Mouse (Mus musculus): ENCODE data around the gene Ciz1. TPM values are rescaled to one million over a fixed set of nuclear protein-coding genes. Genes with fewer than 3 reads are reported as not detected.
A peak's percentile ranks its signal among the peaks of the same experiment; 100 is the strongest.

Gene Ciz1
- polyA plus RNA-seq, 1 experiment: 159 TPM

DNA sequence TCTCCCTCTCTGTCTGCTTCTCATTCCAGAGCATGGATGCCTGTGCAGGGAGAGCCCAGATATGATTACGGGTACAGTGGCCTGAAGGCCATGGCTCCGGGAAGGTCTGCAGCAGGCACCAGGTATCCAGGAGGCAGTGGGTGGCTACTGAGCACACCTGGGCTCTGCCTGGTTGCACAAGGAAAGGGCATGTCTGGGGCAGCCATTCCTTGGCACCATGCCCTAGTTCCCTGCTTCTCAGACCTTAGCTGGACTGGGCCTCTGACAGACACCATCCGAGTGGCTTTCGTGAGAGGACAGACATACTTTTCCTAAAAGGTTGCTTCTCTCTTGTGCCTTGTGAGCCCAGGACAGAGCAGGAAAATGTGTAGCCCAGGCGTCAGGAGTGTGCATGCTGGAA, 39.9 kb downstream of the Ciz1 start:
- WGBS: 81% methylated on average over 5 of the region's 5 CpGs
- no peak for DNase-seq
- Histone ChIP-seq H3K27ac (ENCODE audit: insufficient read depth, low read length) (no peak overlapping the region), H3K4me3 (replicated peaks; ENCODE audit: insufficient read depth, low read depth, low read length) (no peak overlapping the region), H3K27me3 (ENCODE audit: control insufficient read depth, insufficient read depth, low read length) (no peaks in the 10 kb centered on the region), H3K4me1 (ENCODE audit: control insufficient read depth, insufficient read depth, low read length) (peaks cover 3% of the 10 kb centered on the region)
- TF ChIP-seq CTCF (IDR thresholded peaks at IDR 0.05; ENCODE audit: borderline replicate concordance, insufficient read depth, low read depth, low read length) (no peak), POLR2A (IDR thresholded peaks at IDR 0.05; ENCODE audit: borderline replicate concordance, insufficient read depth, low read length) (no peak)

DNA sequence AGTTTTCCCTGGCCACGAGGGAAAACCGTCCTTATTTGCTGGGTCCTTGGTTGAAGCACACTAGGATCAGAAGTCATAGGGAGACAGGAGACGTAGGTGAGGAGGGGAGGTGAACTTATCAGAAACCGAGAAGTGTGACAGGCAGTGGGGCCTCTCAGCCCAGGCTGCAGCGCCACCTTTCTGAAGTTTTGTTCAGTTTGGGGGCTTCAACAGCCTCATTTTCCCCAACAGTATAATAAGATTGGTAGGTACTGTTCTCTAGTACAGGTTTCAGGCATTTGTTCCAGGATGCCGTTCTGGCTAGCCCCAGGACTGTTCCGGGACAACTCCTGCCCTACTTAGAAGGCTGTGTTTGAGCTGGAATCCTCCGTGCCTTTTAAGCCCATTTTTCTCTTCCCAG, 42.8 kb downstream of the Ciz1 start:
- peak overlapping the region; percentile 47; the same call in 1 of the 2 replicates for H3K27ac ChIP-seq (ENCODE audit: insufficient read depth, low read length)
- no peaks in the 10 kb centered on the region for H3K27me3 ChIP-seq (ENCODE audit: control insufficient read depth, insufficient read depth, low read length)
- peaks cover 5% of the 10 kb centered on the region for H3K4me1 ChIP-seq (ENCODE audit: control insufficient read depth, insufficient read depth, low read length)
- peak overlapping the region; percentile 59 for H3K4me3 ChIP-seq (replicated peaks; ENCODE audit: insufficient read depth, low read depth, low read length)
- peak; percentile 21; the same call in 1 of the 2 replicates for TF ChIP-seq CTCF (IDR thresholded peaks at IDR 0.05; ENCODE audit: borderline replicate concordance, insufficient read depth, low read depth, low read length)
- no peak for TF ChIP-seq POLR2A (IDR thresholded peaks at IDR 0.05; ENCODE audit: borderline replicate concordance, insufficient read depth, low read length)
- WGBS: 4% methylated on average over 8 of the region's 8 CpGs
- DNase-seq: no peak

DNA sequence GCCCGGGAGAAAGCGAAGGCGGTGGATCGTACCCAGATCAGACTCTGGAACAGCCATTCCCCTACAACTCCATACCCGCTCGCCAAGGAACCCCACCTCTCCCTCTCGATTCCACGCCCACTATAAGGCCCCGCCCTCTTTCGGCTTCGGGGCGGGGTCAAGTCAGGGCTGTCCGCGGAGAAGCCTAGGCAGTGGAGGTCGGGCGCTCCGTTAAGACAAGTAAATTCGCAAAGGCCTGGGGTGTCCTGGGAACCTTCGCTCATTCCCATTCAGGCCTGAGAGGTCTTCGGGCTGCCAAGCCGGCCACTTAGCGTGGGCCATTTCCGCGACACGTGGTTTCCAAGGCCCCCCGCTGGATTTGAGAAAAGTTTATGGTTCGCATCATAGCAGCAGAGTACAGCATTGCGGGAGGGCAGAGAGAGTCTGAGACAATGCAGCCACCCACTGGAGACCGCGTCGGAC, 43.4 kb downstream of the Ciz1 start, which contains the start of gene Ptges2:
Ptges2 (plus strand) TSS at position 413 of the 462 bp plus-strand sequence.
- under 1% methylated on average over 31 of the region's 31 CpGs for WGBS
- peaks cover 5% of the 10 kb centered on the region for H3K4me1 ChIP-seq (ENCODE audit: control insufficient read depth, insufficient read depth, low read length)

DNA sequence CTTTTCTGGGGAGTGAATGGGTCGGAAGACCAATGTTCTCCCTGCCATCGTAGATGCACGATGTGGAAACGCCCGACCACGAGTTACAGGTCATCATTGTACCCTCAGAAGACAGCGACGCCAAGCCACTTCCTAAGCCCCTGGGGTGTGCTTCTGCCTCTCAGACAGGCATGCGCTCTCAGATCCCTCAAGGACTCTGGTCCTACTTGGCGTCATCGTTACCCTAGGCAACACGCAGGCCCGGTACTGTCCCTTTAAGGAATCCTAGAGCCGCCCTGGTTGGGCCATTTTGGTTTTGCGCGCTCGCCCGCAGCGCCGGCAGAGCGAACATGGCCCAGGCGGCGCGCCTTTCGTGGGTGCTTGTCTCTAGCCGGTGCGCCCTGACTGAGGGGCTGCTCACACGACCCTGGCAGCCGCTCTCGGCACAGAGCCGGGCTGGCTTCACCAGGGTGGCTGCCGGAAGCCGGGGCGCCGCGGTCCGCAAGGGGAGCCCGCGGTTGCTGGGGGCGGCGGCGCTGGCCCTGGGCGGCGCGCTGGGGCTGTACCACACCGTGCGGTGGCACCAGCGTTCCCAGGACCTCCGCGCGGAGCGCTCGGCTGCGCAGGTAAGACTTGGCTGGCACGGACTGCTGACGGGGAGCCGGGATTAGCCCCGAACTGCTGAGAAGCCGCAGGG, 44.0 kb downstream of the Ciz1 start:
- peak; percentile 91 to 94 for DNase-seq
- TF ChIP-seq POLR2A (IDR thresholded peaks at IDR 0.05; ENCODE audit: borderline replicate concordance, insufficient read depth, low read length): peak; percentile 55
- no peak for TF ChIP-seq CTCF (IDR thresholded peaks at IDR 0.05; ENCODE audit: borderline replicate concordance, insufficient read depth, low read depth, low read length)
- peaks cover 5% of the 10 kb centered on the region for H3K4me1 ChIP-seq (ENCODE audit: control insufficient read depth, insufficient read depth, low read length)
- H3K27ac ChIP-seq (ENCODE audit: insufficient read depth, low read length): peak overlapping the region; percentile 57
- under 1% methylated on average over 59 of the region's 59 CpGs for WGBS
- peak overlapping the region; percentile 59 for H3K4me3 ChIP-seq (replicated peaks; ENCODE audit: insufficient read depth, low read depth, low read length)
- H3K27me3 ChIP-seq (ENCODE audit: control insufficient read depth, insufficient read depth, low read length): no peaks in the 10 kb centered on the region

More for the DNA sequence above, 43.4 kb downstream of the Ciz1 start, which contains the start of gene Ptges2:
- Histone ChIP-seq H3K4me3 (replicated peaks; ENCODE audit: insufficient read depth, low read depth, low read length) (peak within 1 kb of the TSS; percentile 59), H3K27me3 (ENCODE audit: control insufficient read depth, insufficient read depth, low read length) (no peaks in the 10 kb centered on the region), H3K27ac (ENCODE audit: insufficient read depth, low read length) (peak within 1 kb of the TSS; percentile 57)
- DNase-seq: peak; percentile 92 to 95
- TF ChIP-seq CTCF (IDR thresholded peaks at IDR 0.05; ENCODE audit: borderline replicate concordance, insufficient read depth, low read depth, low read length) (no peak), POLR2A (IDR thresholded peaks at IDR 0.05; ENCODE audit: borderline replicate concordance, insufficient read depth, low read length) (peak; percentile 37; the same call in 1 of the 2 replicates)

DNA sequence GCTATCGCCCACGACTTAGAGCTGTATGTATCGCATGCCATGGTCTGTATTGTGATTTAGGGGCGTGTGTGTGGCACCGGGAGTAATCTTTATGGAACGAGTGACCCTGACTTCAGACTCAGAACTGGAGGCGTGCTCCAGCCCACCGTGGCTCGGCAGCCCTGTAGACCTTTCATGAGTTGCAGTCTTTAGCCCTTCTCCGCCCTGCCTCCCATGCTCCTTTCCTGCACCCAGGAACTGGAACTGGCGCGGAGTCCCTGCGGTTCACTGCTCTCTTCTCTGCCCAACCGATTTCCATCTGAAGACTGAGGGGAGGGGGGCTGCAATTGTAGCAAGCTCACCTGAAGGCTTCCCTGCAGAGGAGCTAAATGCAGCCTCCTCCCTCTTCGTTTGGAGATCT, 44.6 kb downstream of the Ciz1 start:
- H3K4me3 ChIP-seq (replicated peaks; ENCODE audit: insufficient read depth, low read depth, low read length): peak overlapping the region; percentile 59
- peak in 1 of 2 experiments; percentile 36 for DNase-seq
- TF ChIP-seq CTCF (IDR thresholded peaks at IDR 0.05; ENCODE audit: borderline replicate concordance, insufficient read depth, low read depth, low read length) (no peak), POLR2A (IDR thresholded peaks at IDR 0.05; ENCODE audit: borderline replicate concordance, insufficient read depth, low read length) (no peak)
- WGBS: 1% methylated on average over 15 of the region's 15 CpGs
- no peaks in the 10 kb centered on the region for H3K27me3 ChIP-seq (ENCODE audit: control insufficient read depth, insufficient read depth, low read length)
- H3K27ac ChIP-seq (ENCODE audit: insufficient read depth, low read length): peak overlapping the region; percentile 54
- H3K4me1 ChIP-seq (ENCODE audit: control insufficient read depth, insufficient read depth, low read length): peaks cover 5% of the 10 kb centered on the region

DNA sequence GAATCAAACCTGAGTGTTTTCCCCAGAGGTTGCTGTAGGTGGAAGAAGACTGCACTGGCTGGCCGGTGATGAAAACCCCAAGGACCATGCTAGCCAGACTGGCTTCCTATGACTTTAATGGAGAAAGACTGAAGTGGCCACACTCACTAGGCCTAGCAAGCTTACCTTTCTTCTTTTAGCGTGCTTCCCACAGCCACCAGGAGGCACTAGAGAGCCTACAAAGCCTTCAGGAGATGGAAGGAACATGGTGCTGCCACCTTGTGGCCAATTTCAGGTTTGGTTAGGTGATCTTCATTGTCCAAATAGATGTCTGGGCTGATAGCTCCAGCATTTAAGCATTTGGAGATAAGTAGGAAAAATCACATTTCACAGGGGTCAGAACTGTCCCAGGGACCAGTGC, 52.5 kb downstream of the Ciz1 start:
- WGBS: 27% methylated on average over 2 of the region's 2 CpGs

DNA sequence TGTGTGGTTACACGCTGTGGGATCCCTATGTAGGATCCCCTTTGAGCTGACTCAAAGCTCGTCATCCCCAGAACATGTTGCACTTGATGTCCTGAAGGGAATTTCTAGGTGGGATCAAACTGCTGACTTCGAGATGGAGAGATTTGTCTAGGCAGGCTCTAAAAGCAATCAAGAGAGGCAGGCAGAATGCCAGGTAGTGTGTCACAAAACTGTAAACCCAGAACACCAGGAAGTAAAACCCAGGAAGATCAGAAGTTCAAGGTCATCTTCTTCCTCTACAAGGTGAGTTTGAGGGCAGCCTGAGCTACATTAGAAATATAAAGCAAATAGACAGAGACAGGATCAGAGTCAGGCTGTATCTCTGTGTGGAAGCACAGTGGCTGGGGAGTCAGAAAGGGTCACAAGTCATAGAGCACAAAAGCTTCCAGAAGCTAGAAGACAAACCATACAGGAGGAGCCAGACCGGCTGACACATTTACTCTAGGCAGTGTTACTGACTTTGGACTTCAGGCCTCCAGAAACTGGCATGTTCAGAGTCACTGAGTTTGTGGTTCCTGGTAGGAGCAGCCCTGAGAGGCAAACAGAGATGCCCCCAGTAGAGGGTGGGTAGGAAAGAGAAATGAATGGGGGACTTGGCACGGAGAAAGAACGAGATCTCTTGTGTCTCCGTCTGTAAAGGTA, 55.2 kb downstream of the Ciz1 start:
- H3K27ac ChIP-seq (ENCODE audit: insufficient read depth, low read length): no peak overlapping the region
- TF ChIP-seq POLR2A (IDR thresholded peaks at IDR 0.05; ENCODE audit: borderline replicate concordance, insufficient read depth, low read length) (no peak), CTCF (IDR thresholded peaks at IDR 0.05; ENCODE audit: borderline replicate concordance, insufficient read depth, low read depth, low read length) (no peak)

More for the DNA sequence above, 52.5 kb downstream of the Ciz1 start:
- TF ChIP-seq CTCF (IDR thresholded peaks at IDR 0.05; ENCODE audit: borderline replicate concordance, insufficient read depth, low read depth, low read length) (peak; percentile 100), POLR2A (IDR thresholded peaks at IDR 0.05; ENCODE audit: borderline replicate concordance, insufficient read depth, low read length) (no peak)
- DNase-seq: peak; percentile 89 to 94
- no peaks in the 10 kb centered on the region for H3K4me1 ChIP-seq (ENCODE audit: control insufficient read depth, insufficient read depth, low read length)
- no peak overlapping the region for H3K27ac ChIP-seq (ENCODE audit: insufficient read depth, low read length)
- no peak overlapping the region for H3K4me3 ChIP-seq (replicated peaks; ENCODE audit: insufficient read depth, low read depth, low read length)
- no peaks in the 10 kb centered on the region for H3K27me3 ChIP-seq (ENCODE audit: control insufficient read depth, insufficient read depth, low read length)

More for the DNA sequence above, 55.2 kb downstream of the Ciz1 start:
- no peak for DNase-seq
- H3K4me3 ChIP-seq (replicated peaks; ENCODE audit: insufficient read depth, low read depth, low read length): no peak overlapping the region
- no peaks in the 10 kb centered on the region for H3K4me1 ChIP-seq (ENCODE audit: control insufficient read depth, insufficient read depth, low read length)
- H3K27me3 ChIP-seq (ENCODE audit: control insufficient read depth, insufficient read depth, low read length): no peaks in the 10 kb centered on the region
- WGBS: 81% methylated on average over 7 of the region's 7 CpGs
